Mouse (Mus musculus) stomach, embryonic 15.5 days (tissue): ENCODE measurements around the gene Dock2. TPM values are rescaled to one million over a fixed set of nuclear protein-coding genes. Genes with fewer than 3 reads are reported as not detected.

Experiments
- ATAC-seq: fragments of 200-750 bp; cut with Nextera tagmentation; 2 replicates; pipeline ENCODE4 v1.8.0; 2017; ENCODE audit warnings: low read depth, moderate number of reproducible peaks, moderate TSS enrichment; ENCODE audit not compliant: insufficient read depth, low FRiP score
- H3K27ac ChIP-seq: fragments of 300-500 bp; sonication (generic); 2 replicates; pipeline ENCODE4 v1.5.1; 2015; ENCODE audit warnings: mild to moderate bottlenecking, inconsistent platforms
- H3K27me3 ChIP-seq: fragments of 300-500 bp; sonication (generic); replicated peaks from 2 replicates; pipeline ENCODE4 v1.6.1; 2015; ENCODE audit warnings: inconsistent platforms
- H3K36me3 ChIP-seq: fragments of 300-500 bp; sonication (generic); 2 replicates; pipeline ENCODE4 v1.6.1; 2015; ENCODE audit warnings: inconsistent platforms
- H3K4me1 ChIP-seq: fragments of 300-500 bp; sonication (generic); 2 replicates; pipeline ENCODE4 v1.6.1; 2015; ENCODE audit warnings: inconsistent platforms
- H3K4me2 ChIP-seq: fragments of 300-500 bp; sonication (generic); 2 replicates; pipeline ENCODE4 v1.6.1; 2015; ENCODE audit warnings: mild to moderate bottlenecking, inconsistent platforms
- H3K4me3 ChIP-seq: fragments of 300-500 bp; sonication (generic); replicated peaks from 2 replicates; pipeline ENCODE4 v1.5.1; 2015; ENCODE audit warnings: inconsistent platforms
- H3K9ac ChIP-seq: fragments of 300-500 bp; sonication (generic); 2 replicates; pipeline ENCODE4 v1.6.1; 2015; ENCODE audit warnings: inconsistent platforms
- H3K9me3 ChIP-seq: fragments of 300-500 bp; sonication (generic); 2 replicates; pipeline ENCODE4 v1.6.1; 2016; ENCODE audit warnings: inconsistent platforms
- WGBS: fragments of 180-500 bp; shearing (Covaris S2); methylation state at CpG from one replicate; pipeline ENCODE4 v1.1.7; 2015; 5-methylcytosine and 5-hydroxymethylcytosine counted together
- polyA plus RNA-seq: library from polyadenylated mRNA; unstranded; fragments of >200 nt; fragmentation: Nextera tagmentation; extraction: Ambion mirVana; gene quantifications from 2 replicates; pipeline ENCODE4 v1.2.1, GENCODE M21; 2015

The Dock2 gene
- polyA plus RNA-seq, 1 experiment from 2014 or later = 2.4 TPM

- no peak overlapping the region for H3K9ac ChIP-seq
- no peaks in the 10 kb centered on the region for H3K27me3 ChIP-seq
These were observed 315.1 kb downstream of the Dock2 start for GRCm38 (mm10) chr11:34468571-34468970.

GRCm38 (mm10) chr11:34467056-34467455 is 316.6 kb downstream of the Dock2 start:
- no peak overlapping the region for H3K4me3 ChIP-seq
- no peaks in the 10 kb centered on the region for H3K36me3 ChIP-seq

More at GRCm38 (mm10) chr11:34468571-34468970, 315.1 kb downstream of the Dock2 start:
- H3K27ac ChIP-seq = no peak overlapping the region
- H3K9me3 ChIP-seq = no peaks in the 10 kb centered on the region
- no peak for ATAC-seq
- no peak overlapping the region for H3K4me3 ChIP-seq
- H3K4me1 ChIP-seq = no peaks in the 10 kb centered on the region
- no peaks in the 10 kb centered on the region for H3K36me3 ChIP-seq
- no peak overlapping the region for H3K4me2 ChIP-seq
- 49% methylated on average over 3 of the region's 3 CpGs for WGBS

GRCm38 (mm10) chr11:34449944-34450343 is 333.7 kb downstream of the Dock2 start:
- H3K9ac ChIP-seq = no peak overlapping the region
- H3K9me3 ChIP-seq = no peaks in the 10 kb centered on the region
- H3K27ac ChIP-seq = no peak overlapping the region

More at GRCm38 (mm10) chr11:34467056-34467455, 316.6 kb downstream of the Dock2 start:
- H3K27ac ChIP-seq = no peak overlapping the region
- H3K9ac ChIP-seq = no peak overlapping the region
- H3K9me3 ChIP-seq = no peaks in the 10 kb centered on the region
- H3K27me3 ChIP-seq = no peaks in the 10 kb centered on the region
- 47% methylated on average over 1 of the region's 1 CpGs for WGBS
- H3K4me2 ChIP-seq = no peak overlapping the region
- no peak for ATAC-seq
- H3K4me1 ChIP-seq = no peaks in the 10 kb centered on the region

GRCm38 (mm10) chr11:34447891-34448290 is 335.8 kb downstream of the Dock2 start:
- H3K27me3 ChIP-seq = no peaks in the 10 kb centered on the region
- no peak for ATAC-seq
- 42% methylated on average over 4 of the region's 4 CpGs for WGBS
- H3K4me2 ChIP-seq = no peak overlapping the region
- no peak overlapping the region for H3K27ac ChIP-seq
- H3K9me3 ChIP-seq = no peaks in the 10 kb centered on the region
- no peaks in the 10 kb centered on the region for H3K36me3 ChIP-seq
- H3K4me1 ChIP-seq = no peaks in the 10 kb centered on the region
- no peak overlapping the region for H3K4me3 ChIP-seq
- H3K9ac ChIP-seq = no peak overlapping the region

More at GRCm38 (mm10) chr11:34449944-34450343, 333.7 kb downstream of the Dock2 start:
- no peaks in the 10 kb centered on the region for H3K4me1 ChIP-seq
- WGBS = 93% methylated on average over 4 of the region's 4 CpGs
- ATAC-seq = no peak
- no peaks in the 10 kb centered on the region for H3K27me3 ChIP-seq
- no peak overlapping the region for H3K4me3 ChIP-seq
- H3K36me3 ChIP-seq = no peaks in the 10 kb centered on the region
- H3K4me2 ChIP-seq = no peak overlapping the region

- Histone ChIP-seq H3K4me1 (no peaks in the 10 kb centered on the region), H3K36me3 (no peaks in the 10 kb centered on the region), H3K4me2 (no peak overlapping the region), H3K4me3 (no peak overlapping the region), H3K9me3 (no peaks in the 10 kb centered on the region), H3K27ac (no peak overlapping the region), H3K9ac (no peak overlapping the region), H3K27me3 (no peaks in the 10 kb centered on the region)
- WGBS = 65% methylated on average over 2 of the region's 2 CpGs
- ATAC-seq = no peak
These were observed 345.3 kb downstream of the Dock2 start for GRCm38 (mm10) chr11:34438429-34438828.

GRCm38 (mm10) chr11:34437446-34437845 is 346.2 kb downstream of the Dock2 start:
- Histone ChIP-seq H3K36me3 (no peaks in the 10 kb centered on the region), H3K27me3 (no peaks in the 10 kb centered on the region), H3K4me1 (no peaks in the 10 kb centered on the region), H3K4me2 (no peak overlapping the region), H3K9me3 (no peaks in the 10 kb centered on the region), H3K9ac (no peak overlapping the region), H3K27ac (no peak overlapping the region), H3K4me3 (no peak overlapping the region)
- no peak for ATAC-seq
- WGBS = 44% methylated on average over 1 of the region's 1 CpGs

- Histone ChIP-seq H3K9me3 (no peaks in the 10 kb centered on the region), H3K4me2 (no peak overlapping the region), H3K27ac (no peak overlapping the region), H3K27me3 (no peaks in the 10 kb centered on the region), H3K4me1 (no peaks in the 10 kb centered on the region), H3K36me3 (no peaks in the 10 kb centered on the region), H3K9ac (no peak overlapping the region), H3K4me3 (no peak overlapping the region)
- ATAC-seq = no peak
- WGBS = 70% methylated on average over 2 of the region's 2 CpGs
These were observed 351.7 kb downstream of the Dock2 start for GRCm38 (mm10) chr11:34431978-34432377.

- Histone ChIP-seq H3K27me3 (no peaks in the 10 kb centered on the region), H3K9ac (no peak overlapping the region), H3K4me3 (no peak overlapping the region), H3K36me3 (no peaks in the 10 kb centered on the region), H3K27ac (no peak overlapping the region), H3K9me3 (no peaks in the 10 kb centered on the region), H3K4me1 (no peaks in the 10 kb centered on the region), H3K4me2 (no peak overlapping the region)
- ATAC-seq = no peak
- WGBS = 45% methylated on average over 5 of the region's 5 CpGs
These were observed 352.3 kb downstream of the Dock2 start for GRCm38 (mm10) chr11:34431371-34431770.

GRCm38 (mm10) chr11:34430940-34431339 is 352.8 kb downstream of the Dock2 start:
- 59% methylated on average over 4 of the region's 4 CpGs for WGBS
- Histone ChIP-seq H3K4me2 (no peak overlapping the region), H3K36me3 (no peaks in the 10 kb centered on the region), H3K27me3 (no peaks in the 10 kb centered on the region), H3K4me3 (no peak overlapping the region), H3K27ac (no peak overlapping the region), H3K9me3 (no peaks in the 10 kb centered on the region), H3K4me1 (no peaks in the 10 kb centered on the region), H3K9ac (no peak overlapping the region)
- ATAC-seq = no peak

- H3K4me1 ChIP-seq = no peaks in the 10 kb centered on the region
- H3K4me2 ChIP-seq = no peak overlapping the region
- WGBS = 80% methylated on average over 5 of the region's 5 CpGs
- no peaks in the 10 kb centered on the region for H3K27me3 ChIP-seq
- H3K27ac ChIP-seq = no peak overlapping the region
- H3K4me3 ChIP-seq = no peak overlapping the region
- H3K9ac ChIP-seq = no peak overlapping the region
- no peak for ATAC-seq
- H3K36me3 ChIP-seq = no peaks in the 10 kb centered on the region
- no peaks in the 10 kb centered on the region for H3K9me3 ChIP-seq
These were observed 356.5 kb downstream of the Dock2 start for GRCm38 (mm10) chr11:34427212-34427611.

GRCm38 (mm10) chr11:34424546-34424945 is 359.1 kb downstream of the Dock2 start:
- H3K4me1 ChIP-seq = no peaks in the 10 kb centered on the region
- no peak for ATAC-seq

GRCm38 (mm10) chr11:34421061-34421460 is 362.6 kb downstream of the Dock2 start:
- Histone ChIP-seq H3K27ac (no peak overlapping the region), H3K4me1 (no peaks in the 10 kb centered on the region), H3K4me2 (no peak overlapping the region), H3K27me3 (no peaks in the 10 kb centered on the region), H3K9me3 (no peaks in the 10 kb centered on the region), H3K4me3 (no peak overlapping the region), H3K36me3 (no peaks in the 10 kb centered on the region), H3K9ac (no peak overlapping the region)
- ATAC-seq = no peak
- 65% methylated on average over 6 of the region's 6 CpGs for WGBS

More at GRCm38 (mm10) chr11:34424546-34424945, 359.1 kb downstream of the Dock2 start:
- Histone ChIP-seq H3K9me3 (no peaks in the 10 kb centered on the region), H3K4me3 (no peak overlapping the region), H3K4me2 (no peak overlapping the region), H3K27ac (no peak overlapping the region), H3K27me3 (no peaks in the 10 kb centered on the region), H3K9ac (no peak overlapping the region), H3K36me3 (no peaks in the 10 kb centered on the region)
- WGBS = 78% methylated on average over 1 of the region's 1 CpGs

GRCm38 (mm10) chr11:34416619-34416979 is 367.1 kb downstream of the Dock2 start:
- H3K4me2 ChIP-seq = no peak overlapping the region
- H3K27me3 ChIP-seq = no peaks in the 10 kb centered on the region
- H3K36me3 ChIP-seq = no peaks in the 10 kb centered on the region
- ATAC-seq = no peak
- H3K4me1 ChIP-seq = no peaks in the 10 kb centered on the region
- no peak overlapping the region for H3K4me3 ChIP-seq
- 61% methylated on average over 3 of the region's 3 CpGs for WGBS
- H3K9me3 ChIP-seq = no peaks in the 10 kb centered on the region
- H3K27ac ChIP-seq = no peak overlapping the region
- no peak overlapping the region for H3K9ac ChIP-seq
